Mouse (Mus musculus): Measurements from ENCODE around the gene D430042O09Rik.

The D430042O09Rik gene

GRCm38 (mm10) chr7:125707593-125708022 lies at the start of gene D430042O09Rik, which contains the start of gene Gtf3c1:
D430042O09Rik (plus strand) TSS chr7:125707888.
Gtf3c1 (minus strand) TSS chr7:125707780.
- peak; percentile 100 for DNase-seq (ENCODE audit: low read depth)

DNA sequence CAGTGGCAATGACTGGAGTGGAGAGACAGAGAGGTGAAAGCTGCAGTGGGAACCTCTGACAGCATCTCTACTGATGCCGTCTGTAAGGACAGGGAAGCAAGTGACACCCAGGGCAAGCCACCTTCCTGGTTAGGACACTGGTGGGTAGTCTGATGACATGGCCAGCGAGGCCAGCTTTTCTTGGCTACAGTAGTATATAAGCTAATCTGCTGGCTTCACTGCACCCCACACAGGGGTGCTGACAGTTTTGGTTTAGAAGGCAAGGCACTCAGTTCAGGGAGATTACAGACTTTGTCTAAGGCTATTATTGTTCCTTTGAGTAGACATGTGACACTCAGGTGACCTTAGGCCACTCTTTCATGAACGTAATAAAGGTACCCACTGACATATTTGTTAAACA lies 44.0 kb upstream of the D430042O09Rik start:
- DNase-seq (ENCODE audit: low read depth), result no peak

DNA sequence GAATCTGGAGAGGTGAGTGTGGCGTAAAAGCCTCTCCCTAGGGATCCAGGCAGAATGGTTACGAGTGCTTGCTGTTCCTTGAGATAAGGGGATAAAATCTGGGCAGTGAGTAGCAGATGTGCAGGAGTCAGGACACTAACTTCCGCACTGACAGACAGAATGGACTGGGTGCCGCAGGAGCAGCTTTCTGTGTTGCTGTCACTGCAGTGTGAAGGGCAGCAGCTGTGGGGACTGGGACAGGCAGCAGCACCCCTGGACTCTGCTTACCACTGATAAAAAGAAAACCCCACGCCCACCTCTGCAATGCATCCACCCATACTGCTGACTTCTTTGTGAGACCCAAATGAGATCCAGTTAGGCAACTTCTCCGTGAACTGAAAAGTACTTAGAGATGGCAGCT lies 36.8 kb upstream of the D430042O09Rik start:
- no peak for DNase-seq (ENCODE audit: low read depth)

DNA sequence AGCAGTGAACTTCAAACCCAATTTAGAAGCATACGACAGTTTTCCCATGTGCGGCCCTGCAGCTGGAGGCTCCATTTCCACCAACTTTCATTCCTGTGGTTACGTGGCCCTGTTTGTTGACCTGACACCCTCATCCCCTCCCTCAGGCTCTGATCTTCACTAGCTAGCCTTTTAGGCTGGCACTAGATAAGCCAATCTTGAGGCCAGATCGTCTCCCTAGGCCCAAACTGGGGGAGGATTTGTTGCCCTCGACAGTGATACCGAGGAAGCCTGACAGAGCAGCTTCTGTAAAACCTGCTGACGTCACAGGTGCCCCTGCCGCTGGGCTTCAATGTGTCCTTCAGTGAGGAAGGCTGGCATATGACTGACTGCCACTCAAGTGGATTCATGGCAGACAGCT lies 36.3 kb upstream of the D430042O09Rik start:
- no peak for DNase-seq (ENCODE audit: low read depth)

GRCm38 (mm10) chr7:125674916-125675315 lies 32.8 kb upstream of the D430042O09Rik start:
- DNase-seq (ENCODE audit: low read depth), result peak; percentile 81

GRCm38 (mm10) chr7:125678756-125679155 lies 28.9 kb upstream of the D430042O09Rik start:
- DNase-seq (ENCODE audit: low read depth), result no peak

DNA sequence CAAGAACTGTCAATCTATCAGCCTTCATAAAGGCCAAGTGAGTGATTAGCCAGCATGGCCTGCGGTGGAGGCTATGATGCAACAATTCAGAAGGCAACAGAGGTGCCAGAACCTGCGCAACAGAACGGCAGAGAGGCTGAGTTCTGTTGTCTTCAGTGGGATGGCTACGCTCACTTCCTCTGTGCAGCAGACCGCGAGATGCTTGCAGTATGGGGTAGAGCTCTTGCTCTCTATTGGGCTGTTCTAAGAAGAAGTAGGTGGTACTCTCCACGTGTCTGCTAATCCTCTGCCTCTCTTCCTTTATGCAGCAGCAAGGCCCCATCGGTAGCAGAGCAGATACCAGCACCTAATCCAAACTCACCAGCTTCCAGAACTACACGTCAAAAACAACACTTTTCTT lies 27.8 kb upstream of the D430042O09Rik start:
- DNase-seq (ENCODE audit: low read depth), result no peak

DNA sequence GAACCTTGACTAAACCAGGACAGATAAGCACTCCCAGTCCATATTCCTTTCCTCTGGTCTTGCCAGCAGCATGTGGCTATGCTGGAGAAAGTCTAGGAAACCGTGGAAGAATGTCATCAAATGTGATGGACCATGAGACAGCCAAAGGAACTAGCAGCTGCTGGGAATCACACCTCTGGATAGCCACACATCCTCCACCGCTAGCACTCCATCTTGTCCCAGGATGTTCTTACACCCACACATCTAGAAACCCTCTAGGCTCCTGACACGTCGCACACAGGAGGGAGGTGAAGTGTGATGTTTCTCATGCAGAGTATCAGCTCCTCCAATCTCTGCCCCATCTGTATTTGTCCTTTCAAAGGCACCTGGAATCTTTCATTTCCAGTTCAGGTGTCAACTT lies 17.2 kb upstream of the D430042O09Rik start:
- DNase-seq (ENCODE audit: low read depth), result no peak

DNA sequence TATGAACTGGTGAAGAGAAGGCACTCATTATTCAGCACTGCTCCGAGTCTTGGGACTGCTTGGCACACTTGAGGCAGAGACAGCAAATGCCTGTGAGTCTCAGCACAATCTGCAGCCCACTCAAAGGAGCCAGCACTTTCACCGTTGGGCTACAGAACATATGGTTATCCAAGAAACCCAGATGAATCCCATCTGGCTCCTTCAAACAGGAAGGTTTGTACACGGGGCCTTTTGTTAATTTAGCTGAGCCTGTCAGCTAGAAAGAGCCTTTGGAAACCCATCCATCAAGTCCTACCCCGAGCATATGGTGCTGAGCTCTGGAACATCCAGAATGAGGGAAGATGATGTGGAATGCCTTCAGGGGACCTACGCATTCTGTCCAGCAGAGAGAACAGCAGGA lies 13.6 kb upstream of the D430042O09Rik start:
- no peak for DNase-seq (ENCODE audit: low read depth)

GRCm38 (mm10) chr7:125702791-125703190 lies 4.9 kb upstream of the D430042O09Rik start:
- no peak for DNase-seq (ENCODE audit: low read depth)

DNA sequence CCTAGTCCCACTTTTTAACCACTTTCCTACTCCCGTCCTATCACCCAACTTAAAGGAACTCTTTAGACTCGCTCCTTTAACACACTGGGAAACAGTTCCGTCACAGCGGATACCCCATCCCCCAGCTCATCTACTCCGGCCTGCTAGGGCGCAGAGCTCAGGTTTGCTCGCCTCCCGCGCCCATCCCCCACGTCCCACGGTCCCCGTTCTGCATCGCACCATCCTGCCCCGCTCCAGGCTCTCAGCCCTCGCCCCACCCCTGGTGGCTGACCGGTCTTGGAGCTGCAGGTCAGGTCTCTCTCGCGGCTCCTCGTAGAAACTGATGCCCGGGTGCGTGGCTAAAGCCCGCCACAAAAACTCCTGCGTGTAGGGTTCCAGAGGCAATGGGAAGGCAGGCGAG lies 502 bp upstream of the D430042O09Rik start:
- peak; percentile 80 for DNase-seq (ENCODE audit: low read depth)

- no peak for DNase-seq (ENCODE audit: low read depth)
Observed at GRCm38 (mm10) chr7:125708100-125708499, 412 bp downstream of the D430042O09Rik start.

GRCm38 (mm10) chr7:125713542-125714055 lies 5.9 kb downstream of the D430042O09Rik start:
- peak; percentile 39 for DNase-seq (ENCODE audit: low read depth)

DNA sequence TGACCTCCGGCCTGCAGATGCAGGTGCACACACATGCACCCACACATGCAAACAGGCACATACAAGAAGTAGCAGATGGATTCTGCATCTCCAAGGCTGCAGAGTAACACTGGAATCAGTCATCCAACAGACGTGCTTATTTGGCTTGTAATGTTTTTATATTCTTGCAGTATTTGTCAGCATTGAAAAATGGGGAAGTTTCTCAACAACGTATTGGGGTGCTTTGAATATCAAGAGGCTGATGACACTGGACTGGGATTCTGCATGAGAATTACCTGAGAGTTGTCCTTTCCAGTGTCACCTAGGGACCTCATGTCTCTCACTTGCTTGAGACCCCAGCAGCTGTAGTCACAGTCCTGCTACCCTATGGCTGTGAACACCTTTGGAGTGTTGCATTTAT lies 7.1 kb downstream of the D430042O09Rik start:
- no peak for DNase-seq (ENCODE audit: low read depth)

- DNase-seq (ENCODE audit: low read depth), result no peak
Observed at GRCm38 (mm10) chr7:125716724-125717123, 9.0 kb downstream of the D430042O09Rik start.

GRCm38 (mm10) chr7:125717612-125718011 lies 9.9 kb downstream of the D430042O09Rik start:
- no peak for DNase-seq (ENCODE audit: low read depth)

DNA sequence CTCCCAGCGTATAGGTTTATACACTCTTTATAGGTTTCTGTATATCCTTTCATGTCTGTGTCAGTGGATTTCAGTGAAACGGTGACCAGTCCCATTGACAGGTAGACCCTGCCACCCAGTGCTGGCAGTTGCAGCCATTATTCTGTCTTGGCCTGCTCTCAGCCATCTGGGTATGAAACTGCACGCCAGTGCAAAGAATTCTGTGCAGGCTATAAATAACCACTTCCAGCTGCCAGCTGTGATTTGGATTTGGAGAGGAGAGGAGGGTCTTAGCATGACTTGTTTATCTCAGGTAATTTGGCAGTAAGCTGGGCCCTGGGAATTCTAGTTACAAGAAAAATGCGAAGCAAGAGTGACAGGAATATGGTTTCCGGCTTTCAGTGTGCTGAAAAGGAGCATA lies 12.7 kb downstream of the D430042O09Rik start:
- DNase-seq (ENCODE audit: low read depth), result no peak

DNA sequence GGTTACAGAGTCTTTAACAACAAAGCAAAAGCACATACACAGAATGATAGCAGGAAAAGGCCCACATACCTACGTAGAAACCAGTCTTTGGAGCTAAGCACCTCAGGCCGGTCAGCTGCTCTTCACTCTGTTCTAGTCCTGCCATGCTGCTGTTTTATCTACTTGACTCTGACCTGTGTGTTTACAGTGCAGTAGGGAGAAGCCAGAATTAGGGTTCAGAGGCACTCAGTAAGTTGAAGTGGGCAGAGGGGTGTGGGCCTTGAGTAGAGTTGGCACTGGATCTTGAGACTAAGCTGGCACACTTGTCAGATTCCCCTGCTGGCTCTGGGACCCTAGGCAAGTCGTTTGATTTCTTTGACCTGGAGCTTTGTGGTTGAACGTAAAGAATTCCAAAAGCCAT lies 13.3 kb downstream of the D430042O09Rik start:
- no peak for DNase-seq (ENCODE audit: low read depth)

DNA sequence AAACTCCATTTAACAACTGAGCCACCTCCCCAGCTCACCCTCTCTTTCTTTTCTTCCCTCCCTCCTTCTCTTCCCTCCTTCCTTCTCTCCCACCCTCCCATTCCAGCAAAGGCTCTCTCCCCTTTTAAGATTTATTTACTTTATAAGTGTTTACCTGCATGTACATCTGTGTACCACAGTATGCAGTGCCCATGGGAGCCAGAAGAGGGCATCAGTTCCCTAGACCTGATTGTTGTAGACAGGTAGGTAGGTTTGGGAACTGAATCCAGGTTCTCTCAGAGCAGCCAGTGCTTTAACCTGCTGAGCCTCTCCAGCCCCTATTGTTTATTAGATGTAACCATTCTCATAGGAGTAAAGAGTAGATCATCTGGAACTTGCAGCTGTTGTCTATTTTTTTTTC lies 14.4 kb downstream of the D430042O09Rik start:
- DNase-seq (ENCODE audit: low read depth), result no peak

DNA sequence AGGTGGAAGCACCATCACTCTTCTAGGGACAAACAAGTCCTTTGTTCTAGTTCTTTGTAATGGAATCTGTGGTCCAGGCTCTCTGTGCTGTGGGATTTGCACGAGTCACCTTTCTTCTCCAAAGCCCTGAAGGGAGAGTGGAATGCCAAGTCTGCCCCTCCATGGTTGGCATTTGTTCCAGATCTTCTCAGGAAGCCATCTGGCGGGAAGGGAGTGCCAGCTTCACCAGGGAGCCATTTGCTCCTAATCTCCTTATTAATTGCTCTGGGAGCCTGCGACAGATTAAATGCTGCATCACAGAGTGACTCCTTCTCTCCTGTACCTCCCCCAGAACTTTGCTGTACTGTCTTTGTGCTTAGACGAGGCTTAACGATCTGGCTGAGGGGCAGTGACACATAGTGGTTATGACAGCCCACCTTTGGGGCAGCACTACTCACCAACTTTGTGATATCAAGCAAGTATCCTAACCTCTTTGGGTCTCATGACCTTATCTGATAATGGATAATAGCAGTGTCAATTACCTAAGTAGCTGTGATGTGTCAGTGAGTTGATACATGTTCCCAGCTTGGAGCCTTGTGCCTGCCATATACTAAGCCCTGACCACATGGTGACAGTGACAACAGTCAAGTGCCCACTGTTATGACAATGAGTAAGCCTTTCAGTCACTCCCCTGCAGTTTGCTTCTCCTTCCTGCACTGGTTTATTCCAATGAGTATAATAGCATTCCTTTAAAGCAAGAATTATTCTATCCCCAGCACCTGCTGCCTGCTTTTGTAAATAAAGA lies 15.7 kb downstream of the D430042O09Rik start:
- no peak for DNase-seq (ENCODE audit: low read depth)

DNA sequence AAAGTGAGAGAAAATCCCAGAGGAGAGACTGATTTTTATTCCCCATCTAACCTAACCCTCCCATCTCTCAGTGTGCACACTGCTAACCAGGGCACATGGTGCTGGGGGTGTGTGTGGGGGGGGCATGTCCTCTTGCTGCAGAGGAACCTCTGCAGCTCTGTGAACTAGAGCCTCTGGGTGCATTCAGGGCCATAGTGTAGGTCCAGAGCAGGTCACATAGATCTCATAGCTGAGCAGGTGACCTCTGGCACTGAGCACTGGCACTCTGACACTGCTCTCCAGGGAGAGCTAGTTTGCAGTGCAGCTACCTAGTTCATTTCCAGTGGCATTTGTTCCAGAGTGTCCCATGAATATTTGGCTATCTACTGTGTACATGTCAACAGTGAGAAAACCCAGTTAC lies 24.0 kb downstream of the D430042O09Rik start:
- DNase-seq (ENCODE audit: low read depth), result no peak

DNA sequence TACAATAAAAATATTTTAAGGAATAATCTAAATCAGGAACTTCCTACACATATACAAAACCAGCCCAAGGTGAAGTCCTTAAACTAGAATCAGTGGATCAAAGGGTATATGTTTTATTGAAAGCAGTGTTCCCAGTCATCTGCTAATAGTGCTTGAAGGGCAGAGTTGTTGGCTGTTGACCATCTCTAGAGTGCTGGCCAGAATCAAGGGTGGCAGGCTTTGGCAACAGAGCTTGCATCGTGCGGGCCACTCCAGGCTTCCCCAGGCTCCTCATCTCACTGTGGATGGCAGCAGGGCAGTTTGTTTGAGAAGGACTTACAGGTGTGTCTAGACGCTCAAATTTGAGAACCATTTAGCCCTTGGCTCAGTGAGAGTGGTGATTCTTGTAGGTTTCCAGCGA lies 26.1 kb downstream of the D430042O09Rik start:
- DNase-seq (ENCODE audit: low read depth), result no peak

DNA sequence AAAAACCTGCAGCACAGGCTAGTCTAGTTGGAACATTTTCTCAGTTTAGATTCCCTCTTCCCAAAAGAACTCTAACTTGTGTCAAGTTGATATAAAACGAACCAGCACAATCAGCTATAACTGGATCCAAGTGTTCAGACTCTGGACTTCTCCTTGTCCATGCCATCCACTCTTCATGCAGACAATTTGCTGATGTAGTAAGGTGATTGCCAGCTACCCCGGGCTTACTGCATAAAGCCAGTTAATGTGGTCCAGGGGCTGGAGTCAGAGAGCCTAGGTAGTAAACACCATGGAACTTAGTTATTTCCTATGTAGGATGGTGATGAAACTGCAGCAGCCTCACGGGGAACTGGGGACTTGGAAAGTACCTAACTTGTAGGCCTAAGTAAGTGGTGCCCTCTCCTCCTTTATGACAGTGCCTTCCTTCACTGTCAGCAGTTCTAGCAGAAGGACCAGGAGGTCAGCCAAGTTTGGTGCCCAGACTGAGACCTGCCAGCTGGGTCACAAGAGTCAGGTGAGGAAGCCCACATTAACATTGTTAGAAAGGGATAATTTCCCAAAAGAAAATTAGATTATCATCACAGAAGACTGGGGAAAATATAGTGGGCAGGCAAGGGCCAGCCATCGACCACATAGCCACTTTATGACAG lies 28.8 kb downstream of the D430042O09Rik start:
- no peak for DNase-seq (ENCODE audit: low read depth)
